Mouse (Mus musculus) central nervous system, embryonic 11.5 days (tissue): ENCODE measurements around the gene Osgin1. TPM values are rescaled to one million over a fixed set of nuclear protein-coding genes. Genes with fewer than 3 reads are reported as not detected.

Source experiments
- polyA plus RNA-seq: library from polyadenylated mRNA; depleted of rRNA; stranded (reverse); fragments of >200 nt; gene quantifications from 2 replicates; pipeline ENCODE4 v1.2.3, GENCODE M21; 2012; rRNA removed

The Osgin1 gene
- polyA plus RNA-seq, result 0.56 and 0.58 TPM in 2 replicates

DNA sequence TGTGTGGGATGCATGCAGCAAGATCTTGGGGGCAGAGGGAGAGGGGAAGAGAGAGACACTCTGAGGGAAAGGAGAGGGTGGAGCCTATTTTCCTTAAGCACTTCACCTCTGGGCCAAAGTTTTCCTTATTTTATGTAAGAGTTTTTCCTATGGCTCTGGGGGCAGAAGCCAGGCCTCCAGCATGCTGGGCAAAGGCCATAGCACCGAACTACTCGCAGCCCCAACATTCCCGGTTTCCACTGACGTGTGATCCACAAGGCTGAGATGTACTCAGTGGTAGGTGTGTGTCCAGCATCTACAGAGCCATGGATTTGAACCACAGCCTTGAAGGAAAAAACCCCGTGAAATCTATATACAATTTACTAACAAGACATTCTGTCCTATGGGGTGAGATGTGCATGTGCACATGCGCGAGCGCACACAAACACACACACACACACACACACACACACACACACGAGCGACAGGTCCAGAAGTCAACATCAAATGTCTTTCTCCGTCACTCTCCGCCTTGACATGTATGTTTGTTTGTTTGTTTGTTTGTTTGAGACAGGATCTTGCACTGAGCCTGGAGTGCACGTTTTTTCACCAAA, at the start of gene Osgin1:
Gene Osgin1 (plus strand): TSS at position 543 of the 593 bp plus-strand sequence.

DNA sequence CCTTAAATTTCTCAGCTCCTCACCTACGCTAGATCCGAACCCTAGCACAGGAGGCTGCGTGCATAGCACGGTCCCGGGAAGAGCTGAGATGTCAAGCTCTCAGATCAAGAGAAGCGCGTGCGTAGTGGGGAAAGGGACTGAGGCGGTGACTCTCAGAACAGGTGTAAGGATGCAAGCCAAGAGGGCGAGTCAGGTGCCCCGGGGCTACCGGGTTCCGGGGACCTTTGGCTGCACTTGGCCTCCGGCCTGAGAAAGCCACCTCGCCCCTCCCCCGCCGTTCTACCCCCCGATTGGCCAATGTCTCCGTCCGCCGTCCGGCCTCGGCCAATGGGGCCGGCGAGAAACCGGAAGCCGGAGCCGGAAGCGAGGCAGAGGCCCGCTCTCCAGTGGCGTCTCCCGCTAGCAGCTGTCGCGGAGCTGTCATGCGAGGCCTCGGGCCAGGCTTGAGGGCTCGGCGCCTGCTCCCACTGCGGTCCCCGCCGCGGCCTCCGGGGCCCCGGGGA, 39.3 kb upstream of the Osgin1 start, which contains the start of gene Mlycd:
Gene Mlycd (plus strand): TSS at position 355 of the 503 bp plus-strand sequence.

DNA sequence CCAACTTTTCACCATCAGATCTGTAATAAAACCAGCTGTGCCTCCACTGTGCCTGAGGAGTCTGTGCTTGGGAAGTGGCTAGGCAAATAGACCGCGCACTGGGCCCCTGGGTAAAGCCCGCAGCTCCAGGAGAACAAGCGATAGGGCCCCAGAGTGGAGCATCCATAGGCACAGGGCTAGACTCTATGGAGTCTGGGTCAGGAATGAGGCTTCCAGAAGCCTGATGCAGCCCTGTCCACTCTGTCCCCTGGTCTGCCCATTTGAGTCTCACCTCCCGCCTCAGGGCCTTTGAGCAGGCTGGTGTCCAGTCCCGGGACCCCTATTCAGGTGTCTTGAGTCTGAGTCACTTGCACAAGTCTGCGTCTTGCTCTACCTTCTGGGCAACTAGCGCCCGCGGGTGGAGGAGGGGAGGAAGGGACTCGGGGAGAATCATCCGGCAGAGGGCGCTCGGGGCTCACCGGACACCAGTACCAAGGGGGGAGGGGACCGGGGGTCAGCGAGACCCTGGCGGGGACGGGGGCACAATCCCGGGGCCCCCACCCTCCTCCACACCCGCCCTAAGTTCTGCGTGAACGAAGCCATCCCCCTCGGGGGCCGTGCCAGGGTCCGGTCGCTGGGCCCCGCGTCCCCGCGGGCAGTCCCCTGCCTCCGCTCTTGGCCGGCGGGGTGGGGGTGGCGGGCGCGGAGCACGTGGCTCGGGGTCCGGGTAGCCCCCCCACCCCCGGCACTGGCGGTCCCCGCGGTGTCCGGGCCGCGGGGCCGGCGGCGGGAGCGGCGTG, 12.5 kb downstream of the Osgin1 start, which contains the start of gene Necab2:
Gene Necab2 (plus strand): TSS at position 509 of the 779 bp plus-strand sequence.

Other genes with a start within 250 kb of the Osgin1 start
- gene Hsbp1, start 89.6 kb upstream of the Osgin1 start, polyA plus RNA-seq, result 196 and 212 TPM in 2 replicates
- gene Mlycd, start 39.2 kb upstream of the Osgin1 start, polyA plus RNA-seq, result 9.4 and 10.3 TPM in 2 replicates
- gene Necab2, start 12.6 kb downstream of the Osgin1 start, polyA plus RNA-seq, result 19.5 and 33.9 TPM in 2 replicates
- gene Slc38a8, start 67.6 kb downstream of the Osgin1 start, polyA plus RNA-seq, result 0.53 and 0.80 TPM in 2 replicates
- 75.1 and 110 TPM in 2 replicates for gene Mbtps1, start 124.6 kb downstream of the Osgin1 start, polyA plus RNA-seq
- gene Hsdl1, start 141.1 kb downstream of the Osgin1 start, polyA plus RNA-seq, result 34.3 and 35.8 TPM in 2 replicates
- 0.10 and 0.25 TPM in 2 replicates for gene Dnaaf1, start 141.1 kb downstream of the Osgin1 start, polyA plus RNA-seq
- 13.9 and 17.6 TPM in 2 replicates for gene Taf1c, start 171.1 kb downstream of the Osgin1 start, polyA plus RNA-seq
- gene Adad2, start 178.6 kb downstream of the Osgin1 start, polyA plus RNA-seq, result 0.23 and 0.25 TPM in 2 replicates
- gene Kcng4, start 201.6 kb downstream of the Osgin1 start, polyA plus RNA-seq, result 0.06 and 0.14 TPM in 2 replicates
- 1.8 and 3.4 TPM in 2 replicates for gene Wfdc1, start 232.2 kb downstream of the Osgin1 start, polyA plus RNA-seq